Mouse (Mus musculus): ENCODE results near the gene Emp1. TPM values are rescaled to one million over a fixed set of nuclear protein-coding genes. Genes with fewer than 3 reads are reported as not detected.

Gene Emp1
- polyA plus RNA-seq, 1 experiment, result 112 TPM

DNA sequence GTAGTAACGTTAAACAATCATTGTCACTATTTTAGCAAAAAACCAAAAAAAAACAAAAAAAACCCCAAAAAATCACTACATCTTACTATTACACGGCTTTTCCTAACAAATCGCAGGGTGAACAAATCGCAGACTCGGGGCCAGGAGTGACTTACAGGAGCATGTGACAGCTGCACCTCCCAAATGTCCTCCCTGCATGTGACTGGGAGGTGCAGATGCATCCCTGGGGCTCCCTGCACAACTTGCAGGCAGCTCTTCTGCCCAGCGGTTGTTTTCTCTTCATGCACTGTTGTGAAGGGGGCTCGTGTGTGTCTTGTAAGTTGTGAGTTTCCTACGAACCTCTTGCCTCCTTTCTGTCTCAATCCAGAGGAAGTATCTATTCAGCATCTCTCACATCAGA, 33.0 kb downstream of the Emp1 start:
- TF ChIP-seq POLR2A (IDR thresholded peaks at IDR 0.05; ENCODE audit: insufficient read length, low read depth), result no peak
- no peak for TF ChIP-seq USF1 (IDR thresholded peaks at IDR 0.05; ENCODE audit: low read depth)
- no peak for TF ChIP-seq CEBPB (IDR thresholded peaks at IDR 0.05; ENCODE audit: insufficient read depth, poor library complexity, severe bottlenecking)
- no peak for TF ChIP-seq REST (IDR thresholded peaks at IDR 0.05; ENCODE audit: insufficient read depth, insufficient read length)
- TF ChIP-seq MYOD1 (IDR thresholded peaks at IDR 0.05; ENCODE audit: control insufficient read depth in 1 of 3, insufficient read length in 2 of 3, low read depth in 2 of 3), result peak in 2 of 3 experiments; percentile 77 to 88
- TF ChIP-seq MAX (IDR thresholded peaks at IDR 0.05; ENCODE audit: low read depth), result no peak
- no peak for TF ChIP-seq SRF (IDR thresholded peaks at IDR 0.05; ENCODE audit: control insufficient read depth, insufficient read length, low read depth)
- TF ChIP-seq TCF3 (IDR thresholded peaks at IDR 0.05; ENCODE audit: insufficient read length, low read depth), result peak; percentile 6
- TF ChIP-seq E2F4 (IDR thresholded peaks at IDR 0.05; ENCODE audit: insufficient read depth), result no peak
- TF ChIP-seq TCF12 (IDR thresholded peaks at IDR 0.05; ENCODE audit: insufficient read depth, poor library complexity, severe bottlenecking), result no peak
- TF ChIP-seq MYOG (IDR thresholded peaks at IDR 0.05; ENCODE audit: control insufficient read depth in 1 of 3, insufficient read depth in 1 of 3, insufficient read length in 2 of 3, low read depth in 2 of 3), result peak in 1 of 3 experiments; percentile 60
- no peak for TF ChIP-seq POLR2AphosphoS2 (IDR thresholded peaks at IDR 0.05; ENCODE audit: insufficient read length, low read depth)
- no peaks in the 10 kb centered on the region for H3K79me2 ChIP-seq (ENCODE audit: control insufficient read depth, insufficient read depth)
- no peak overlapping the region for H3ac ChIP-seq (ENCODE audit: control insufficient read depth, insufficient read length)
- H3K4me3 ChIP-seq, result no peak overlapping the region
- H3K27me3 ChIP-seq (ENCODE audit: control insufficient read depth, insufficient read depth, insufficient read length), result no peaks in the 10 kb centered on the region
- H3K36me3 ChIP-seq (ENCODE audit: control insufficient read depth, insufficient read depth), result no peaks in the 10 kb centered on the region
- no peak overlapping the region for H3K4me2 ChIP-seq (ENCODE audit: low read depth)

DNA sequence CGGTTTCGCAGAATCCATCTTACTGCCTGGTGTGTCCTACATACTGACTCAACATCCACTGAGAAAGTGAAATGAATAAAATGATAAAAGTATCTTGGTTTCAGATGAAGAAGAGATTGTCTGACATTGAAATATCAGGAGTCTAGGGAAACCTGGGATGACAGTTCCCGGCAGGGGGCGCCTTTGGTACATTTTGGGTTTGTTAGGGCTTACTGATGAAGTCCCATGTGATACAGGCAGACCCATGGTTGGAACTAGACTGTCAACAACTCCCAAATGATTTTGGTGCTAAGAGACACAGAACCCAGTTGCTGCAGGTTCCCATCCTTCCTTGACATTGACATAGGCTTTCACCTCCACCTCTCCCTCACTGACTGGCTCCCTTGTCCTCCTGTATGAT, 34.7 kb downstream of the Emp1 start:
- H3K27me3 ChIP-seq (ENCODE audit: control insufficient read depth, insufficient read depth, insufficient read length), result no peaks in the 10 kb centered on the region
- no peak for TF ChIP-seq TCF3 (IDR thresholded peaks at IDR 0.05; ENCODE audit: insufficient read length, low read depth)
- TF ChIP-seq POLR2A (IDR thresholded peaks at IDR 0.05; ENCODE audit: insufficient read length, low read depth), result no peak
- no peak for TF ChIP-seq CEBPB (IDR thresholded peaks at IDR 0.05; ENCODE audit: insufficient read depth, poor library complexity, severe bottlenecking)
- TF ChIP-seq POLR2AphosphoS2 (IDR thresholded peaks at IDR 0.05; ENCODE audit: insufficient read length, low read depth), result no peak
- no peak for TF ChIP-seq TCF12 (IDR thresholded peaks at IDR 0.05; ENCODE audit: insufficient read depth, poor library complexity, severe bottlenecking)
- TF ChIP-seq USF1 (IDR thresholded peaks at IDR 0.05; ENCODE audit: low read depth), result no peak
- H3K36me3 ChIP-seq (ENCODE audit: control insufficient read depth, insufficient read depth), result no peaks in the 10 kb centered on the region
- no peak overlapping the region for H3K4me3 ChIP-seq
- H3ac ChIP-seq (ENCODE audit: control insufficient read depth, insufficient read length), result no peak overlapping the region
- H3K79me2 ChIP-seq (ENCODE audit: control insufficient read depth, insufficient read depth), result no peaks in the 10 kb centered on the region
- H3K4me2 ChIP-seq (ENCODE audit: low read depth), result no peak overlapping the region

DNA sequence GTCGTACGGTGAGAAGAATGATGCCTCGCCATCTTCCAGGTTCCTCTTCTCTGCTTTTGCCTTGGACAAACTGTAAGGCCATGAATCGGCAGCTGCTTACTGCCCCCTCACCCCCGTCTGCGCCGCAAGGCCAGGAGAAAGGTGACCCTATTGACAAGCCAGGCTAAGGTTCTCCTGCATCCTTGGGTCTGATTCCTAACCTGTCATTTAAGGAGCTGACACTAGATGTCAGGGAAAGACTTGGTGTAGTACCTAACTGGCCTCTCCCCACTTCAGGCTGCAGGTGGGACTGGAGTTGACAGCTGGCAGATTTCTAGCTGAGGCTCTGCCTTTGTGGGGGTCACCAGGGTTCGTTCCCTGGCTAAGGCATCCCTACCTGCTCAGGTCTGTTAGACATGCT, 35.4 kb downstream of the Emp1 start:
- Histone ChIP-seq H3K79me2 (ENCODE audit: control insufficient read depth, insufficient read depth) (no peaks in the 10 kb centered on the region), H3K4me2 (ENCODE audit: low read depth) (no peak overlapping the region), H3K36me3 (ENCODE audit: control insufficient read depth, insufficient read depth) (no peaks in the 10 kb centered on the region), H3K4me3 (no peak overlapping the region), H3K27me3 (ENCODE audit: control insufficient read depth, insufficient read depth, insufficient read length) (no peaks in the 10 kb centered on the region), H3ac (ENCODE audit: control insufficient read depth, insufficient read length) (no peak overlapping the region)
- TF ChIP-seq USF1 (IDR thresholded peaks at IDR 0.05; ENCODE audit: low read depth), result no peak

DNA sequence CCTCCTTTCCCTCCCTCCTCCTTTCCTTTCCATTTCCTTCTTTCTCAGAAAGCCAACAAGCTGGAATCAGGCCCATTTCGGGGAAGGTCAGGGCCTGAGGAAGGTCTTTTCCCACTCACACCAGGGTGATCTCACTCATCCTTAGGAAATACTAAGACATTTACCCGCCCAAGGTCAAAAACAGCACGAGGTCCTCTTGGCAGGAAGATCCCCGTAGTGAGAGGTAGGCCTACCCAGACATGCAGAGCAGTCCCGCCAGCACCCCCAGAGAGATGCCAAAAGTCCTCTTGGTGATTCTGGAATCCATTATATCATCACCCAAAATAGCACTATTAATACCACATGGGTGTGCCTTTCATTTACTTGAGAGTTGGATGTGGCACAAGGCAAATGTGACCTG, 36.5 kb downstream of the Emp1 start:
- H3K27me3 ChIP-seq (ENCODE audit: control insufficient read depth, insufficient read depth, insufficient read length), result no peaks in the 10 kb centered on the region
- TF ChIP-seq MYOG (IDR thresholded peaks at IDR 0.05; ENCODE audit: control insufficient read depth in 1 of 3, insufficient read depth in 1 of 3, insufficient read length in 2 of 3, low read depth in 2 of 3) (no peak), E2F4 (IDR thresholded peaks at IDR 0.05; ENCODE audit: insufficient read depth) (no peak), USF1 (IDR thresholded peaks at IDR 0.05; ENCODE audit: low read depth) (no peak), POLR2A (IDR thresholded peaks at IDR 0.05; ENCODE audit: insufficient read length, low read depth) (no peak), POLR2AphosphoS2 (IDR thresholded peaks at IDR 0.05; ENCODE audit: insufficient read length, low read depth) (no peak), MAX (IDR thresholded peaks at IDR 0.05; ENCODE audit: low read depth) (no peak), TCF12 (IDR thresholded peaks at IDR 0.05; ENCODE audit: insufficient read depth, poor library complexity, severe bottlenecking) (no peak)

DNA sequence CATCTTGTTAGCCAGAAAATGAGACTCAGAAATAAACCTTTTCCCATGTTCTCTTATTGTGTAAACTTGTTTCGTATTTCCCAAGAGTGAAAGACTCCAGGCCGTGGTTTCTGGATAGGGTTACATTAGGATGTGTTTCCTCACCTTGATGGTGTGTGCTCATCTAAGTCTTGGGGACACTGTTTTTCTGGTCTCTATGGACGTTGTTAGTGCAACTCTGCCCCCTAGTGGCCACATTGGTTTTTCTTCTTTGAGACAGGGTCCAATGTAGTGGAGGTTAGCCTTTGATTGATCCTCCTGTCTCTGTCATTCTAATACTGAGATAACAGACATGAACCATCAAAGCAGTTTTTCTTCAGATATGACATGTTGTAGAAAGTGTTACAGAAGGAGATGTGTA, 38.0 kb downstream of the Emp1 start:
- TF ChIP-seq CEBPB (IDR thresholded peaks at IDR 0.05; ENCODE audit: insufficient read depth, poor library complexity, severe bottlenecking) (no peak), POLR2AphosphoS2 (IDR thresholded peaks at IDR 0.05; ENCODE audit: insufficient read length, low read depth) (no peak), SRF (IDR thresholded peaks at IDR 0.05; ENCODE audit: control insufficient read depth, insufficient read length, low read depth) (no peak), TCF3 (IDR thresholded peaks at IDR 0.05; ENCODE audit: insufficient read length, low read depth) (no peak), MYOD1 (IDR thresholded peaks at IDR 0.05; ENCODE audit: control insufficient read depth in 1 of 3, insufficient read length in 2 of 3, low read depth in 2 of 3) (no peak), REST (IDR thresholded peaks at IDR 0.05; ENCODE audit: insufficient read depth, insufficient read length) (no peak), MYOG (IDR thresholded peaks at IDR 0.05; ENCODE audit: control insufficient read depth in 1 of 3, insufficient read depth in 1 of 3, insufficient read length in 2 of 3, low read depth in 2 of 3) (no peak)
- Histone ChIP-seq H3K27me3 (ENCODE audit: control insufficient read depth, insufficient read depth, insufficient read length) (no peaks in the 10 kb centered on the region), H3K4me3 (no peak overlapping the region), H3ac (ENCODE audit: control insufficient read depth, insufficient read length) (no peak overlapping the region), H3K36me3 (ENCODE audit: control insufficient read depth, insufficient read depth) (no peaks in the 10 kb centered on the region), H3K79me2 (ENCODE audit: control insufficient read depth, insufficient read depth) (no peaks in the 10 kb centered on the region), H3K4me2 (ENCODE audit: low read depth) (no peak overlapping the region)

More for the DNA sequence above, 36.5 kb downstream of the Emp1 start:
- Histone ChIP-seq H3K79me2 (ENCODE audit: control insufficient read depth, insufficient read depth) (no peaks in the 10 kb centered on the region), H3ac (ENCODE audit: control insufficient read depth, insufficient read length) (no peak overlapping the region), H3K4me2 (ENCODE audit: low read depth) (no peak overlapping the region), H3K36me3 (ENCODE audit: control insufficient read depth, insufficient read depth) (no peaks in the 10 kb centered on the region), H3K4me3 (no peak overlapping the region)
